Mouse (Mus musculus) kidney, embryonic 14.5 days (tissue): ENCODE measurements at regions not wholly inside any gene's neighbourhood (a gene's known extent, or its start where the extent isn't known, plus 50 kb on each side); places are given as distances from the start of the nearest gene placed in this dataset.
A peak's percentile ranks its signal among the peaks of the same experiment; 100 is the strongest.

Experiments
- ATAC-seq: fragments of 200-750 bp; cut with Nextera tagmentation; 2 replicates; pipeline ENCODE4 v1.8.0; 2017; ENCODE audit warnings: moderate number of reproducible peaks, mild to moderate bottlenecking, moderate TSS enrichment, moderate library complexity; ENCODE audit not compliant: low FRiP score, low TSS enrichment
- H3K27ac ChIP-seq: fragments of 300-500 bp; sonication (generic); 2 replicates; pipeline ENCODE4 v1.5.1; 2014; ENCODE audit warnings: low read depth, mild to moderate bottlenecking, low read length, moderate library complexity, mixed read lengths
- H3K27me3 ChIP-seq: fragments of 300-500 bp; sonication (generic); 2 replicates; pipeline ENCODE4 v1.6.1; 2014; ENCODE audit warnings: mild to moderate bottlenecking, low read length; ENCODE audit not compliant: control insufficient read depth, insufficient read depth
- H3K36me3 ChIP-seq: fragments of 300-500 bp; sonication (generic); 2 replicates; pipeline ENCODE4 v1.6.1; 2014; ENCODE audit warnings: low read length, mixed read lengths; ENCODE audit not compliant: control insufficient read depth, insufficient read depth
- H3K4me1 ChIP-seq: fragments of 300-500 bp; sonication (generic); 2 replicates; pipeline ENCODE4 v1.6.1; 2014; ENCODE audit warnings: low read length, mixed read lengths; ENCODE audit not compliant: control insufficient read depth, insufficient read depth
- H3K4me2 ChIP-seq: fragments of 300-500 bp; sonication (generic); replicated peaks from 2 replicates; pipeline ENCODE4 v1.6.1; 2014; ENCODE audit warnings: low read depth, mild to moderate bottlenecking, low read length
- H3K4me3 ChIP-seq: fragments of 300-500 bp; sonication (generic); 2 replicates; pipeline ENCODE4 v1.5.1; 2014; ENCODE audit warnings: mild to moderate bottlenecking, low read length
- H3K9ac ChIP-seq: fragments of 300-500 bp; sonication (generic); 2 replicates; pipeline ENCODE4 v1.6.1; 2014; ENCODE audit warnings: low read depth, mild to moderate bottlenecking, low read length, moderate library complexity
- H3K9me3 ChIP-seq: fragments of 300-500 bp; sonication (generic); 2 replicates; pipeline ENCODE4 v1.6.1; 2016; ENCODE audit warnings: low read length; ENCODE audit not compliant: control insufficient read depth
- WGBS: fragments of 180-500 bp; shearing (Covaris S2); extraction: QIAGEN DNeasy Blood & Tissue Kit; methylation state at CpG from one replicate; pipeline ENCODE4 v1.1.7; 2014; 5-methylcytosine and 5-hydroxymethylcytosine counted together

- Histone ChIP-seq H3K4me2 (no peak overlapping the region), H3K27ac (no peak overlapping the region), H3K9ac (no peak overlapping the region), H3K4me3 (no peak overlapping the region), H3K9me3 (no peaks in the 10 kb centered on the region), H3K27me3 (no peaks in the 10 kb centered on the region), H3K36me3 (no peaks in the 10 kb centered on the region), H3K4me1 (no peaks in the 10 kb centered on the region)
- no peak for ATAC-seq
- 80% methylated on average over 7 of the region's 7 CpGs for WGBS
Measured at GRCm38 (mm10) chr7:64064460-64065241, 89.0 kb upstream of the Trpm1 start.

DNA sequence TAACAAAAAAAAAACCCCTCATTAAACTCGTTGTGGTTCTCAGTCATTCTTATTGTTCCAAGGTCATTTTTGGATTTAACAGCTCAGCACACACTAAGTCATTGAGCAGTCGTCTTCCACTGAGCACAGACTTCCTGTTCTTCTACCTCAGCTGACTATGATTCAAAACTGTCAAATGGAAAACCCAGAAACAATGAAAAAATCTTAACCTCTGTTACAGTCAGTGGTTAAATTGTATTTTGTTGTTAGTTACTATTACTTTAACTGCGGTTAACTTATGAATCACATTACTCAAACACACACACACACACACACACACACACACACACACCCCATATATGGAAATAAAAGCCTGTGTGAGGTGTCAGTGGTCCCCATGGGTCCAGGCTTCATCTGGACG is 92.5 kb upstream of the Trpm1 start:
- no peaks in the 10 kb centered on the region for H3K27me3 ChIP-seq
- 57% methylated on average over 4 of the region's 4 CpGs for WGBS

DNA sequence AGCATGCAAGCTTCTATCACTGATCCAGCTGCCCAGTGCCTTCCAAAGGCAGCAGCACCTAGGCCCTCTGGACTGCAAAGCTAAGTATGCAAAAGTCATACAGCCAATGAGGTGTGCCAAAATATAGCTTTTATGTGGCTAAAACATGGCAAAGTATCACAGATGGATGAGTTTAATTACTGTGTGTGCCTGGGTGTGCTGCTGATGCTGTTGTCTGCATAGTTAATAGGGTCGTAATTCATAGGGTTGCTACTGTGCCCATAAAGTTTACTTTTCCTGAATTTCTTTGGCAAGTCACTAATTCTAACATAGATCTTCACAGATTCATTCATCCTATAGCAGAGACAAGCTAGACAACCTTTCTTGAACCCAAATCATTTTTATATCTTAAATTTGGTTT is 93.1 kb upstream of the Trpm1 start:
- Histone ChIP-seq H3K9ac (no peak overlapping the region), H3K4me1 (0 out of 2 replicates have a peak, but pooled peaks cover 4% of the 10 kb centered on the region), H3K27ac (no peak overlapping the region), H3K36me3 (no peaks in the 10 kb centered on the region), H3K4me3 (no peak overlapping the region), H3K27me3 (no peaks in the 10 kb centered on the region), H3K4me2 (no peak overlapping the region), H3K9me3 (no peaks in the 10 kb centered on the region)
- WGBS, result 84% methylated on average over 1 of the region's 1 CpGs
- ATAC-seq, result no peak

More for the DNA sequence above, 92.5 kb upstream of the Trpm1 start:
- H3K9me3 ChIP-seq, result no peaks in the 10 kb centered on the region
- ATAC-seq, result no peak
- no peak overlapping the region for H3K4me3 ChIP-seq
- no peak overlapping the region for H3K4me2 ChIP-seq
- no peaks in the 10 kb centered on the region for H3K36me3 ChIP-seq
- H3K27ac ChIP-seq, result no peak overlapping the region
- 0 out of 2 replicates have a peak, but pooled peaks cover 4% of the 10 kb centered on the region for H3K4me1 ChIP-seq
- no peak overlapping the region for H3K9ac ChIP-seq

DNA sequence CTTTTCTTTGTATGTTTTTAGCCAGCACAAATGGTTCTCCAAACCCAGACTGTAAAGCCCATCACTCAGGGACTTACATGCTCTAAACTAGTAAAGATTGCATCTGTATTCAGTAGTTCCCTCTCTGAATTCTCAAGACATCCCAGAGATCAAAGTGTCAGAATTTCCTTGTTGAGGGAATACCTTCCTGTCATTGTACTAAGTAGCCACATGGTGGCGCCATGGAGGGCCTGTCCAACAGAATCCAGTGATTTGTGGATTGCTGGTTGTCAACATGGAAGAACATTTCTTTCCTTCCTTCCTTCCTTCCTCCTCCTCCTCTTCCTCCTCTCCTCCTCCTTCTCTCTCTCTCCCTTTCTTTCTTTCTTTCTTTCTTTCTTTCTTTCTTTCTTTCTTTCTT is 93.6 kb upstream of the Trpm1 start:
- ATAC-seq, result no peak
- WGBS, result 5% methylated on average over 1 of the region's 1 CpGs
- H3K4me1 ChIP-seq, result 0 out of 2 replicates have a peak, but pooled peaks cover 4% of the 10 kb centered on the region

DNA sequence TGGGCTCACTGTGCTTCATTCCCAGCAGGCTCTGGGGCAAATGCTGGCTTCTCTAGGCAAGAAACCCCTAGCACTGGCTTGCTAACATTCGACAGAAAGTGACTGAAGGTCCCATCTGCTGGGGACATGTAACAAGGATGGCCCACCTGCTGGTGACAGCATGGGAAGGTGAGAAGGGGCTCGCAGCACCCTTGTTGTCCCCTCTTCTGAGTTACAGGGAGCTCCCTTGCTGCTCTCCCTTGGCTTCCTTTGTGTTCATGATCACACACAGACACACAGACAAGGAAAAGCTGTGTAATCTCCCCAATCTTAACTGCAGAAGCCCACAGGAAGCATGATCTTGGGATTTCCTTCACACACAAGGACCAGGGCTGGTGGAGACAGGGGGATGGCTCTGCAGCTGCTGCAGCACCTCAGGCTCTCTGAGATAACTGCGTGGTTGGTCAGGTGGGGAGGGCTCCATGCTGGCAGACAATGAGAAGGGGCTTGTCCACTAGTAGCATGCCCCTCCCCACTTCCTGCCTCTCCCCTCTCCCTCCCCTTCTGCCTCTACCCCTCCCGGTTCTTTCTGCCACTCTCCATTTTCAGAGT is 95.3 kb upstream of the Trpm1 start:
- Histone ChIP-seq H3K36me3 (no peaks in the 10 kb centered on the region), H3K9me3 (no peaks in the 10 kb centered on the region), H3K4me2 (no peak overlapping the region), H3K4me1 (0 out of 2 replicates have a peak, but pooled peaks cover 4% of the 10 kb centered on the region), H3K9ac (no peak overlapping the region), H3K27ac (no peak overlapping the region), H3K4me3 (no peak overlapping the region), H3K27me3 (no peaks in the 10 kb centered on the region)
- WGBS, result 45% methylated on average over 4 of the region's 4 CpGs
- ATAC-seq, result no peak

More for the DNA sequence above, 93.6 kb upstream of the Trpm1 start:
- Histone ChIP-seq H3K36me3 (no peaks in the 10 kb centered on the region), H3K4me3 (no peak overlapping the region), H3K9ac (no peak overlapping the region), H3K27ac (no peak overlapping the region), H3K9me3 (no peaks in the 10 kb centered on the region), H3K4me2 (no peak overlapping the region), H3K27me3 (no peaks in the 10 kb centered on the region)

DNA sequence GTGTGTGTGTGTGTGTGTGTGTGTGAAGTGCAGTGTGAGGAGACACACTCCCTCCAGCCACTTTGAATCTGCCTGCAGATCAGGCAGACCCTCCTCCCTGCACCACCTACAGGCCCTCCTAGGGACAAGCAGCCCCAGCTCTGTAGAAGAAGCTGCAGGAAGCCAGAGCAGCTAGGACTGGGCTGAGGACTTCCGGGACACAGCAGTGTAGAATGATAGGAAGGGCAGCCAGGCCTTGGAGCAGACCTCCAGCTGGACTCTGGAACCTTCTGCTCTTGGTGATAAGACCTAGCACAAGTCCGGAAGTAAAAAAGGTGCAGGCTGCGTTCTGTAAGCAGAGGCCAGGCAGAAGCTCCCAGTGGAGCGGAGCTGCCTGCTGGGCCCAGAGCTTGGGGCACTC is 95.8 kb upstream of the Trpm1 start:
- Histone ChIP-seq H3K4me2 (no peak overlapping the region), H3K27ac (no peak overlapping the region), H3K4me3 (no peak overlapping the region), H3K27me3 (no peaks in the 10 kb centered on the region), H3K9me3 (no peaks in the 10 kb centered on the region), H3K36me3 (no peaks in the 10 kb centered on the region), H3K9ac (no peak overlapping the region), H3K4me1 (0 out of 2 replicates have a peak, but pooled peaks cover 4% of the 10 kb centered on the region)
- peak; percentile 70; the same call in 1 of the 2 replicates for ATAC-seq
- WGBS, result 64% methylated on average over 4 of the region's 4 CpGs

GRCm38 (mm10) chr7:64056498-64056897 is 97.1 kb upstream of the Trpm1 start:
- no peak overlapping the region for H3K27ac ChIP-seq
- no peak overlapping the region for H3K4me2 ChIP-seq
- no peak for ATAC-seq
- H3K4me3 ChIP-seq, result no peak overlapping the region
- H3K27me3 ChIP-seq, result no peaks in the 10 kb centered on the region
- 0 out of 2 replicates have a peak, but pooled peaks cover 4% of the 10 kb centered on the region for H3K4me1 ChIP-seq
- no peaks in the 10 kb centered on the region for H3K9me3 ChIP-seq
- WGBS, result 84% methylated on average over 3 of the region's 3 CpGs
- H3K36me3 ChIP-seq, result no peaks in the 10 kb centered on the region
- no peak overlapping the region for H3K9ac ChIP-seq

GRCm38 (mm10) chr7:64054996-64055395 is 98.6 kb upstream of the Trpm1 start:
- Histone ChIP-seq H3K4me3 (no peak overlapping the region), H3K4me1 (0 out of 2 replicates have a peak, but pooled peaks cover 4% of the 10 kb centered on the region), H3K27me3 (no peaks in the 10 kb centered on the region), H3K4me2 (no peak overlapping the region), H3K27ac (no peak overlapping the region), H3K36me3 (no peaks in the 10 kb centered on the region), H3K9ac (no peak overlapping the region), H3K9me3 (no peaks in the 10 kb centered on the region)
- no peak for ATAC-seq
- WGBS, result 69% methylated on average over 4 of the region's 4 CpGs

DNA sequence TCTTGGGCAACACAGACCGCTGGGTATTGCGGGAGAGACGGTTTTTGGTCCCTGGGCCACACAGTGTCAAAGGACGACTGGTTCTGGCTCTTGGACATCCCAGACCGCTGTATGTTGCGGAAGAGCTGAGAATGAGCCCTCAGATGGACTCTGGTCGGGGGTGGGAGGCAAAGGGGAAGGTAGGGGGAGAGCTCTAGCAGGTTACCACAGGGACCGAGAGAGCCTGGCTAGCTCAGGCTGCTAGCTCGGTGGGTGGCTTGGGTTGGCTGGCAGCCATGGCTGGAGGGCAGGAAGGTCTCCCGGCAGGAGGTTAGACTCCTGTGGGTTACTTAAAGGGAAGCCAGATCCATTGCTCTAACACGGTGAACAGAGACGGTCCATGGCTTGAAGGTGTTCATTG is 99.9 kb upstream of the Trpm1 start:
- Histone ChIP-seq H3K9me3 (no peaks in the 10 kb centered on the region), H3K27ac (no peak overlapping the region), H3K9ac (no peak overlapping the region), H3K4me3 (no peak overlapping the region), H3K27me3 (no peaks in the 10 kb centered on the region), H3K4me1 (peaks cover 4% of the 10 kb centered on the region; the same call in 1 of the 2 replicates), H3K36me3 (no peaks in the 10 kb centered on the region), H3K4me2 (no peak overlapping the region)
- 66% methylated on average over 12 of the region's 12 CpGs for WGBS
- no peak for ATAC-seq
